15 mouse cellular contexts compared by ENCODE assay signal in genomic region chr7:16004177-16004856, GRCm38 (mm10). TPM values are rescaled to one million over a fixed set of nuclear protein-coding genes. Genes with fewer than 3 reads are reported as not detected.
A peak's percentile ranks its signal among the peaks of the same experiment; 100 is the strongest.
DNase-seq lines count a peak whose midpoint lies in the region; ATAC-seq and TF ChIP-seq lines count a peak whose summit lies in the region.
"Had no signal": no experiment of that assay in that cellular context is flagged by ENCODE, and none has a peak within 500 bp of the region (broad histone marks: within the 10 kb centered on the region; RNA-seq: fewer than 3 reads in every experiment).

No protein-coding gene starts in this region.

- H3K27ac ChIP-seq in gastrocnemius, adult 2 months, result peak overlapping the region; percentile 90
- H3K27ac ChIP-seq in neural tube, embryonic 15.5 days (replicated peaks), result no peak overlapping the region
- no peak overlapping the region for H3K27ac ChIP-seq in intestine, embryonic 16.5 days (ENCODE audit: low read length)
- H3K27ac ChIP-seq in stomach, postnatal 0 days (replicated peaks), result 0 out of 2 replicates have a peak overlapping the region, but pooled peaks have one; percentile 35
- H3K27ac ChIP-seq: heart, embryonic 10.5 days; neural tube, embryonic 13.5 days had no signal

- H3K27me3 ChIP-seq in neural tube, embryonic 15.5 days (replicated peaks), result no peaks in the 10 kb centered on the region
- no peaks in the 10 kb centered on the region for H3K27me3 ChIP-seq in intestine, embryonic 16.5 days (replicated peaks; ENCODE audit: control insufficient read depth, insufficient read depth, low read length)
- H3K27me3 ChIP-seq in stomach, postnatal 0 days (ENCODE audit: control insufficient read depth, insufficient read depth, low read length), result no peaks in the 10 kb centered on the region
- H3K27me3 ChIP-seq: neural tube, embryonic 13.5 days had no signal

- no peak overlapping the region for H3K9ac ChIP-seq in neural tube, embryonic 15.5 days (replicated peaks)
- no peak overlapping the region for H3K9ac ChIP-seq in intestine, embryonic 16.5 days (ENCODE audit: low read depth, low read length)
- no peak overlapping the region for H3K9ac ChIP-seq in stomach, postnatal 0 days (ENCODE audit: low read length)

- H3K4me3 ChIP-seq in gastrocnemius, adult 2 months, result peak overlapping the region; percentile 56
- H3K4me3 ChIP-seq in neural tube, embryonic 15.5 days (replicated peaks), result no peak overlapping the region
- H3K4me3 ChIP-seq in intestine, embryonic 16.5 days (ENCODE audit: low read length), result no peak overlapping the region
- H3K4me3 ChIP-seq in stomach, postnatal 0 days (ENCODE audit: low read depth, low read length), result no peak overlapping the region
- H3K4me3 ChIP-seq: heart, embryonic 10.5 days; neural tube, embryonic 13.5 days had no signal

- TF ChIP-seq CTCF in gastrocnemius, adult 2 months (IDR thresholded peaks at IDR 0.05), result no peak
- TF ChIP-seq CTCF in stomach, postnatal 0 days (IDR thresholded peaks at IDR 0.05; ENCODE audit: low read depth), result no peak

- WGBS in neural tube, embryonic 15.5 days, result 38% methylated on average over 12 of the region's 12 CpGs
- WGBS in intestine, embryonic 16.5 days, result 69% methylated on average over 12 of the region's 12 CpGs
- WGBS in stomach, postnatal 0 days, result 60% methylated on average over 12 of the region's 12 CpGs

- no peak overlapping the region for H3K4me2 ChIP-seq in neural tube, embryonic 15.5 days
- H3K4me2 ChIP-seq in intestine, embryonic 16.5 days (ENCODE audit: low read depth, low read length), result no peak overlapping the region
- no peak overlapping the region for H3K4me2 ChIP-seq in stomach, postnatal 0 days (replicated peaks; ENCODE audit: low read depth)
- H3K4me2 ChIP-seq: neural tube, embryonic 13.5 days had no signal

- no peak for TF ChIP-seq EP300 in stomach, postnatal 0 days (optimal IDR thresholded peaks at IDR 0.05)

- ATAC-seq in neural tube, embryonic 15.5 days (ENCODE audit: low FRiP score), result no peak
- peak; percentile 24; the same call in 1 of the 2 replicates for ATAC-seq in intestine, embryonic 16.5 days
- ATAC-seq in stomach, postnatal 0 days (ENCODE audit: low FRiP score, low TSS enrichment), result no peak
- no peak for ATAC-seq in megakaryocyte, adult 5-6 weeks (ENCODE audit: poor library complexity, severe bottlenecking)
- ATAC-seq: CD4-positive, CD25-positive, alpha-beta regulatory T cell, adult 4 months had no signal

- H3K36me3 ChIP-seq in neural tube, embryonic 15.5 days, result peaks cover under 1% of the 10 kb centered on the region; the same call in 1 of the 2 replicates
- no peaks in the 10 kb centered on the region for H3K36me3 ChIP-seq in intestine, embryonic 16.5 days (ENCODE audit: control insufficient read depth, insufficient read depth, low read length)
- H3K36me3 ChIP-seq in stomach, postnatal 0 days (ENCODE audit: control insufficient read depth, insufficient read depth, low read length), result no peaks in the 10 kb centered on the region

- intact Hi-C loops in gastrocnemius, adult 2 months (cut with DNase I), result no loop called here
- intact Hi-C loops in gastrocnemius, postnatal 36 days (cut with DNase I), result loop anchor here (2.0 kb wide), 1 partner anchor 42 kb away; the partner anchor contains the start of gene Bicra

- DNase-seq in gastrocnemius, adult 2 months, result peak; percentile 65
- DNase-seq in gastrocnemius, postnatal 36 days, result no peak
- peak; percentile 27 for DNase-seq in neural tube, embryonic 10.5 days (ENCODE audit: extremely low spot score, low spot score)
- no peak for DNase-seq in stomach, postnatal 0 days (ENCODE audit: low spot score)
- DNase-seq in testis, postnatal 10 days (ENCODE audit: low spot score), result no peak
- DNase-seq: adrenal gland, postnatal 25 days; kidney, postnatal 14 days had no signal

- H3K4me1 ChIP-seq in neural tube, embryonic 15.5 days, result 0 out of 2 replicates have a peak, but pooled peaks cover 20% of the 10 kb centered on the region
- peaks cover 3% of the 10 kb centered on the region; the same call in 1 of the 2 replicates for H3K4me1 ChIP-seq in intestine, embryonic 16.5 days (ENCODE audit: control insufficient read depth, insufficient read depth, low read length)
- H3K4me1 ChIP-seq in stomach, postnatal 0 days (replicated peaks; ENCODE audit: control insufficient read depth, insufficient read depth), result no peaks in the 10 kb centered on the region; the same call in none of the 2 replicates

- no peaks in the 10 kb centered on the region for H3K9me3 ChIP-seq in neural tube, embryonic 15.5 days (replicated peaks)
- no peaks in the 10 kb centered on the region for H3K9me3 ChIP-seq in intestine, embryonic 16.5 days (ENCODE audit: control insufficient read depth, low read length)
- no peaks in the 10 kb centered on the region for H3K9me3 ChIP-seq in stomach, postnatal 0 days (ENCODE audit: control insufficient read depth, low read length)
- H3K9me3 ChIP-seq: heart, embryonic 10.5 days; neural tube, embryonic 13.5 days had no signal

RNA-seq across cellular contexts. Expression of gene Ehd2, which starts 37.0 kb away (rescaled TPM):
- total RNA-seq in gastrocnemius, adult 2 months (2021), result 10 to 100 TPM; 31.4 to 38.7 TPM
- 10 to 100 TPM; 40.8 to 47.9 TPM for total RNA-seq in gastrocnemius, postnatal 36 days (2021)
- 9.2 and 14.8 TPM in 2 replicates for polyA plus RNA-seq in neural tube, embryonic 15.5 days (2015; fragmentation: Nextera tagmentation; extraction: Ambion mirVana)
- 48.1 and 50.9 TPM in 2 replicates for polyA plus RNA-seq in intestine, embryonic 16.5 days (2015; fragmentation: Nextera tagmentation; extraction: Ambion mirVana)
- 30.7 and 37.7 TPM in 2 replicates for polyA plus RNA-seq in stomach, postnatal 0 days (2015; fragmentation: Nextera tagmentation; extraction: Ambion mirVana)
- total RNA-seq in megakaryocyte, adult 5-6 weeks (2015), result 0.04 TPM in 1 of 2 replicates, not detected in the other
- 0.07 and 0.16 TPM in 2 replicates for total RNA-seq in megakaryocyte, adult 5-6 weeks (2017)

RNA-seq across cellular contexts. Expression of gene Bicra, which starts 43.4 kb away (rescaled TPM):
- 1 to 10 TPM; 6.8 to 7.1 TPM for total RNA-seq in gastrocnemius, adult 2 months (2021)
- 1 to 10 TPM; 4.5 to 6.6 TPM for total RNA-seq in gastrocnemius, postnatal 36 days (2021)
- polyA plus RNA-seq in neural tube, embryonic 15.5 days (2015; fragmentation: Nextera tagmentation; extraction: Ambion mirVana), result 6.6 and 7.3 TPM in 2 replicates
- polyA plus RNA-seq in intestine, embryonic 16.5 days (2015; fragmentation: Nextera tagmentation; extraction: Ambion mirVana), result 3.7 and 4.0 TPM in 2 replicates
- 1.8 and 2.3 TPM in 2 replicates for polyA plus RNA-seq in stomach, postnatal 0 days (2015; fragmentation: Nextera tagmentation; extraction: Ambion mirVana)
- total RNA-seq in megakaryocyte, adult 5-6 weeks (2015), result 19.5 and 28.6 TPM in 2 replicates
- 1.9 and 2.8 TPM in 2 replicates for total RNA-seq in megakaryocyte, adult 5-6 weeks (2017)

RNA-seq across cellular contexts. Expression of gene Zfp541, which starts 57.3 kb away (rescaled TPM):
- not detected for total RNA-seq in gastrocnemius, adult 2 months (2021)
- total RNA-seq in gastrocnemius, postnatal 36 days (2021), result not detected
- polyA plus RNA-seq in neural tube, embryonic 15.5 days (2015; fragmentation: Nextera tagmentation; extraction: Ambion mirVana), result 0.15 and 0.17 TPM in 2 replicates
- 0.07 and 0.21 TPM in 2 replicates for polyA plus RNA-seq in intestine, embryonic 16.5 days (2015; fragmentation: Nextera tagmentation; extraction: Ambion mirVana)
- 0.05 TPM in 2 replicates for polyA plus RNA-seq in stomach, postnatal 0 days (2015; fragmentation: Nextera tagmentation; extraction: Ambion mirVana)
- 0.16 and 0.27 TPM in 2 replicates for total RNA-seq in megakaryocyte, adult 5-6 weeks (2015)
- total RNA-seq in megakaryocyte, adult 5-6 weeks (2017), result 0.53 TPM in 1 of 2 replicates, not detected in the other
- total RNA-seq: liver, adult 2 months had no signal
- polyA plus RNA-seq: CD4-positive, CD25-positive, alpha-beta regulatory T cell, adult 4 months; embryonic facial prominence, embryonic 11.5 days; heart, embryonic 10.5 days had no signal

RNA-seq across cellular contexts. Expression of gene Nop53, which starts 58.4 kb away (rescaled TPM):
- total RNA-seq in gastrocnemius, adult 2 months (2021), result 10 to 100 TPM; 85.7 to 97.4 TPM
- 10 to 100 TPM; 81.3 to 97.1 TPM for total RNA-seq in gastrocnemius, postnatal 36 days (2021)
- polyA plus RNA-seq in neural tube, embryonic 15.5 days (2015; fragmentation: Nextera tagmentation; extraction: Ambion mirVana), result 108 and 127 TPM in 2 replicates
- polyA plus RNA-seq in intestine, embryonic 16.5 days (2015; fragmentation: Nextera tagmentation; extraction: Ambion mirVana), result 153 and 156 TPM in 2 replicates
- polyA plus RNA-seq in stomach, postnatal 0 days (2015; fragmentation: Nextera tagmentation; extraction: Ambion mirVana), result 139 and 147 TPM in 2 replicates
- 80.2 and 90.4 TPM in 2 replicates for total RNA-seq in megakaryocyte, adult 5-6 weeks (2015)
- total RNA-seq in megakaryocyte, adult 5-6 weeks (2017), result 293 and 315 TPM in 2 replicates

Comparison
In these comparisons a context has a peak if more than half of its experiments do, and no peak if none do; other contexts are left out.
1. DNase-seq: peak in gastrocnemius, adult 2 months (single experiment) and neural tube, embryonic 10.5 days (single experiment); none in gastrocnemius, postnatal 36 days (0 of 2), stomach, postnatal 0 days (single experiment) and testis, postnatal 10 days (single experiment).
2. H3K27ac ChIP-seq: peak in gastrocnemius, adult 2 months (single experiment) and stomach, postnatal 0 days (single experiment); none in neural tube, embryonic 15.5 days (single experiment) and intestine, embryonic 16.5 days (single experiment).
3. RNA of gene Ehd2, which starts 37.0 kb away (total RNA-seq): 40.8 to 47.9 TPM in gastrocnemius, postnatal 36 days and 31.4 to 38.7 TPM in gastrocnemius, adult 2 months; 0.04 to 0.16 TPM in megakaryocyte, adult 5-6 weeks; every median in the first group is over 10 times any median in the second.